Mouse (Mus musculus) heart, embryonic 11.5 days (tissue): ENCODE measurements around the gene Selplg. TPM values are rescaled to one million over a fixed set of nuclear protein-coding genes. Genes with fewer than 3 reads are reported as not detected.

Experiments used
- ATAC-seq: fragments of 200-750 bp; cut with Nextera tagmentation; replicated peaks from 2 replicates; pipeline ENCODE4 v1.8.0; 2017; ENCODE audit warnings: moderate library complexity; ENCODE audit not compliant: insufficient number of reproducible peaks, low FRiP score, low TSS enrichment
- H3K27ac ChIP-seq: fragments of 300-500 bp; sonication (generic); 2 replicates; pipeline ENCODE4 v1.5.1; 2014; ENCODE audit warnings: mild to moderate bottlenecking, low read depth, low read length
- H3K27me3 ChIP-seq: fragments of 300-500 bp; sonication (generic); 2 replicates; pipeline ENCODE4 v1.6.1; 2014; ENCODE audit warnings: mild to moderate bottlenecking, low read length, mixed read lengths; ENCODE audit not compliant: control insufficient read depth, insufficient read depth
- H3K36me3 ChIP-seq: fragments of 300-500 bp; sonication (generic); 2 replicates; pipeline ENCODE4 v1.6.1; 2014; ENCODE audit warnings: mild to moderate bottlenecking, low read length, moderate library complexity, mixed read lengths; ENCODE audit not compliant: control insufficient read depth, insufficient read depth
- H3K4me1 ChIP-seq: fragments of 300-500 bp; sonication (generic); 2 replicates; pipeline ENCODE4 v1.6.1; 2014; ENCODE audit warnings: low read length; ENCODE audit not compliant: control insufficient read depth, insufficient read depth
- H3K4me2 ChIP-seq: fragments of 300-500 bp; sonication (generic); 2 replicates; pipeline ENCODE4 v1.6.1; 2014; ENCODE audit warnings: mild to moderate bottlenecking, moderate library complexity
- H3K4me3 ChIP-seq: fragments of 300-500 bp; sonication (generic); 2 replicates; pipeline ENCODE4 v1.5.1; 2014; ENCODE audit warnings: low read depth, low read length
- H3K9ac ChIP-seq: fragments of 300-500 bp; sonication (generic); 2 replicates; pipeline ENCODE4 v1.6.1; 2014; ENCODE audit warnings: mild to moderate bottlenecking, low read depth, low read length, moderate library complexity
- H3K9me3 ChIP-seq: fragments of 300-500 bp; sonication (generic); replicated peaks from 2 replicates; pipeline ENCODE4 v1.6.1; 2016; ENCODE audit warnings: low read length; ENCODE audit not compliant: control insufficient read depth
- WGBS: fragments of 180-500 bp; shearing (Covaris S2); extraction: QIAGEN DNeasy Blood & Tissue Kit; methylation state at CpG from one replicate; pipeline ENCODE4 v1.1.7; 2014; ENCODE audit not compliant: insufficient replicate concordance; 5-methylcytosine and 5-hydroxymethylcytosine counted together
- polyA plus RNA-seq: library from polyadenylated mRNA; unstranded; fragments of >200 nt; fragmentation: Nextera tagmentation; extraction: Ambion mirVana; gene quantifications from 2 replicates; pipeline ENCODE4 v1.2.1, GENCODE M21; 2014

The Selplg gene
- polyA plus RNA-seq, 1 experiment from 2014 or later = 1.5 TPM

DNA sequence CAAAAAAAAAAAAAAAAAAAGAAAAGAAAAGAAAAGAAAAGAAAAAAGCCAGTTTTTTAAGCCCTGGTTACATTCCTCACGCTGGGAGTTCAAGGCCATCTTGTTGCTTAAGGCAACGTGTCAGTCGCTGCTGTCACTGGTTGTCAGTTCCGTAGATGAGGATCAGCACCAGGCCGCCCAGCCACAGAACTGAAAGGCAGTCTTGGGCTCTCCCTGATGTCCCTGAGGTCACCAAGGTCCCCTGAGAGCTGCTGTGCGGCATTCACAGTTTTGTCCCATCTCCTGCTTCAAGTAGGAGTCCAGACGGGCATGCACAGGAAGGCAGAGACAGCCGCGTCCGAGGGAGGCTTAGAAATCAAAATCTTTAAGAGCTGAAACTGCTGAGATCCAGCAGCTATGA lies 56.9 kb downstream of the Selplg start:
- Histone ChIP-seq H3K36me3 (peaks cover 10% of the 10 kb centered on the region), H3K4me1 (peaks cover 5% of the 10 kb centered on the region), H3K27ac (no peak overlapping the region), H3K27me3 (no peaks in the 10 kb centered on the region), H3K9me3 (0 out of 2 replicates have a peak, but pooled peaks cover 3% of the 10 kb centered on the region), H3K4me2 (no peak overlapping the region), H3K9ac (no peak overlapping the region), H3K4me3 (no peak overlapping the region)
- no peak for ATAC-seq
- 89% methylated on average over 10 of the region's 10 CpGs for WGBS

DNA sequence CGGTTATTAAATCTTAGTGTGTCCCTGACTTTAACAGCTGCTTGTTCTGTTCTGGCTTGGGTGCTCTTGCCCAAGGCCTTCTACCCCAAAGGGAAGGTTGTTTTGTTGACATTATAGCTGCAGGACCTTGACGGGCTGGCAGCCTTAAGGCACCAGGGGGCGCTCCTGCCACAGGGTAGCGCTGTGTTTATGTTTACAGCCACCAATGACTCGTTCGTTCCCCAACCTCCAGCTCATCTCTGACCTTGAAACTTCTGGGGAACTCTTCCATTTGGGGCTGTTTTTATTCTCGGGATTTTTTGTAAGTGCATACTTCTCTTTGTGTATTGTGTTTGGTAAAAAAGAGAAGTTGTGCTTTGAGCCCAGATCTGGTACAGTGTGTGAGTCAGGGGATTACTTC lies 58.8 kb downstream of the Selplg start:
- ATAC-seq = no peak
- Histone ChIP-seq H3K36me3 (peaks cover 14% of the 10 kb centered on the region), H3K27ac (no peak overlapping the region), H3K9me3 (no peaks in the 10 kb centered on the region), H3K27me3 (no peaks in the 10 kb centered on the region), H3K4me3 (peak overlapping the region; percentile 98), H3K4me1 (peaks cover 12% of the 10 kb centered on the region), H3K9ac (peak overlapping the region; percentile 82), H3K4me2 (peak overlapping the region; percentile 97)
- WGBS = under 1% methylated on average over 7 of the region's 7 CpGs

DNA sequence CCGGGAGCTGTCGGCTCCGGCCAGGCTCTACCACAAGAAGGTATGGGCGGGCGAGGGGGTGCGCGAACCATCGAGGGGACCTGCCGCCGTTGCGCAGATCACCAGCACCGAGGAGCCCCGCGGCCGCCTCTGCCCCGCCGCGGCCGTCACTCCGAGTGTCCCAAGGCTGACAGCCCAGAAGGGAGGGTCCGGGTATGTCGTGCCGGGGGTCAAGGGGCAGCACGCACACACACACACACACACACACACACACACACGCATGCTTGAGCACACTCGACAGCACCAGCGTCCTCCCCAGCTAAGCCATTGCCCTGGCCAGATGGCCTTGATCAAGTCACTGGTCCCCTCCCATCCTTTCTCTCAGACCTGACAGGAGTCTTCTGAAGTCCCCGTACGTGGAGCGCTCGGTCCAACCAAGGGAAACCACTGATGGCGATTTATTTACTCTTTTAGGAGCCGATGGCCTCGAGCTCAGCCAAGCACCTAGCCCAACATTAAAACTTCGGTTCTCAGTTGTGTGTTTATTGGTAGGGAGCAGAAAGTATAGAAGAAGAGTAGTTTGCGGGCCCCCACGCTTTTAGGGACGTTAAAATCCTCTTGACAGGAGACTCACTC lies 59.4 kb downstream of the Selplg start:
- WGBS = under 1% methylated on average over 37 of the region's 38 CpGs
- Histone ChIP-seq H3K27ac (peak overlapping the region; percentile 99; the same call in 1 of the 2 replicates), H3K4me2 (peak overlapping the region; percentile 97), H3K4me1 (peaks cover 12% of the 10 kb centered on the region), H3K36me3 (peaks cover 16% of the 10 kb centered on the region), H3K9me3 (no peaks in the 10 kb centered on the region), H3K4me3 (peak overlapping the region; percentile 98), H3K27me3 (no peaks in the 10 kb centered on the region), H3K9ac (peak overlapping the region; percentile 82)
- peak; percentile 39; the same call in 1 of the 2 replicates for ATAC-seq

DNA sequence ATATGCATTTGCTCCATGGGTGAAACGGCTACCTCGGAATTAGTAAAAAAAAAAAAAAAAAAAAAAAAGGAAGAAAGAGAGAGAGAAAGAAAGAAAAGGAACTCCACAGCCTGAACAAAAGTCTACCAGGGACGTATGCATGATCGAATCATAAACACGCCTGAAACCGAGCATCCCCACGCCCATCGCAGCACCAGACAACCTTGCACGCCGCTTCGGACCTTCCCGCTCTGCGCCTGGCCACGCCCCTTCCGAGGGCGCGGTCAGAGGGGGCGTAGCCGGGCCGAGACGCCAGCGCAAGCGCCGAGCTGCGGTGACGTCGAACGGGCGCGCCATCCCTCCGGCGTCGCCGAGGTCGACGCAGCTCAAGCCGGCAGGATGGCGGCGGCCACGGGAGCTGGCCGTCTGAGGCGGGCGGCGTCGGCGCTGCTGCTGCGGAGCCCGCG lies 60.0 kb downstream of the Selplg start, which contains the start of the genes Sart3 and Iscu:
Gene Sart3 (minus strand): TSS at position 61 of the 446 bp plus-strand sequence.
Gene Iscu (plus strand): TSS at position 299 of the 446 bp plus-strand sequence.
- peak; percentile 87 for ATAC-seq
- peak within 1 kb of the TSS; percentile 98 for H3K4me3 ChIP-seq
- peaks cover 16% of the 10 kb centered on the region for H3K36me3 ChIP-seq
- WGBS = under 1% methylated on average over 49 of the region's 49 CpGs
- no peaks in the 10 kb centered on the region for H3K27me3 ChIP-seq
- no peaks in the 10 kb centered on the region for H3K9me3 ChIP-seq
- H3K4me1 ChIP-seq = peaks cover 12% of the 10 kb centered on the region
- peak within 1 kb of the TSS; percentile 97 for H3K4me2 ChIP-seq
- H3K9ac ChIP-seq = peak within 1 kb of the TSS; percentile 97
- H3K27ac ChIP-seq = peak within 1 kb of the TSS; percentile 99

DNA sequence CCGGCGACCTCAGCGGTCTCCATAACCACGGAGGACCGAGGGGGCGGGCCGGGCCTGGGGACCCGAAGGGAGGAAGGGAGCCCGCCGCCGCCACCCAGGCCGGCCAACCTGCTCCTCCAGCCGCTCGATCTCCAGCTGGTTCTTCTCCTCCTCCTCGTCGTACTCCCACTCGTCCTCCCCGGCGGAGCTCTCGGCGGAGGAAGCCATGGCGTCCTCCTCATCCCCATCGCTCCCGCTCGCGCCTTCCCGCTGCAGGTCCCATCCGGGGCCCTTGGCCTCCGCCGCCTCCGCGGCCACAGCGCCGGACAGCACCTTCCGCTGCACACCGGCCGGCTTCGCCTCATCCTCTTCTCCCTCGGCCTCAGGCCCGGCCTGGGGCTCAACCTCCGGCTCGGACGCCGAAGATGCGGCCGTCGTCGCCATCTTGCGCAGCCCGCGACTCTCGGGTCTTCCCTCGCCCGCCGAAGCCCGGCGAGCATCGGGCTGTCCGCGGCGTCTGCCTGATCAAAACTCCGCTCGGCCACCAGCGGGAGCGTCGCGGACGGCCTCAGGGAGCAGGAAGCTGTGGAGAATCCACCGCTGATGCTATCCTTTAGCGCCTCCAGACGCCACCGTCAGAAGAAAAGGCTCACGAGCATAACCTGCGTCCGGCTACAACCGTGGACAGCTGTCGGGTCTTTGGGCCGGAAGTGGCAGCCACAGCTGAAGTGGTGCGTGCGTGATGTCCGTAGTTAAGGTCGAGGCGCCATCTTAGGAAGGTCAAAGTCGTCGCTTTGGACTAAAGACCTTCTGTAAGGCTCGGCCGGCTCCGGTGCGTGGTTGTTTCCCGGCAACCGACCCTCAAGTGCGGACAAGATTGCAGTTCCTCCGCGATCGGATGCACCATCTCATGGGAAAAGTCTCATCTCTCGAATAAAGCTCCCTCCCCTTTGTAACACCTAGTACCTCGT lies 61.0 kb downstream of the Selplg start:
- Histone ChIP-seq H3K4me2 (peak overlapping the region; percentile 97), H3K4me3 (peak overlapping the region; percentile 98), H3K9ac (peak overlapping the region; percentile 97), H3K27me3 (no peaks in the 10 kb centered on the region), H3K36me3 (peaks cover 9% of the 10 kb centered on the region), H3K9me3 (no peaks in the 10 kb centered on the region), H3K4me1 (peaks cover 12% of the 10 kb centered on the region), H3K27ac (peak overlapping the region; percentile 99)
- ATAC-seq = peak; percentile 80
- WGBS = under 1% methylated on average over 90 of the region's 97 CpGs

DNA sequence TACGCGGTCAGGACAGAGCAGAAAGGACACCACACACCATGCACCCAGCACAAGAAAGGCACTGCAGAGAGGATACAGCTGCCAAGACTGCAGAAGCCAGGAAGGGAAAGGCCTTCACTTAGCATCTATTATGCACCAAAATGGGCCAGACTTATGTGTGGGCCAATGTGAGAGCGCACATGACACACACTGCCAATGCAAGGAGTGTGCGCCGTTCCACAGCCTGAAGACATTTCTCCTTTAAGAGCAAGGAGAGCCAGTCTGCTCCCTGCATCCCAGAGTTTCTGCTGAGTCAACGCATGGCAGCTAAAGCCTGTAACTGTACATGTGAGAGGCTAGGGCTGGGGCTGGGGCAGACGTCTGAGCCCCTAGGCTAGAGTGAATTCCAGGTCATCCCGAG lies 63.6 kb downstream of the Selplg start:
- Histone ChIP-seq H3K4me1 (peaks cover 12% of the 10 kb centered on the region), H3K27ac (no peak overlapping the region), H3K4me3 (no peak overlapping the region), H3K27me3 (no peaks in the 10 kb centered on the region), H3K4me2 (no peak overlapping the region), H3K9ac (no peak overlapping the region), H3K36me3 (peaks cover 6% of the 10 kb centered on the region; the same call in 1 of the 2 replicates), H3K9me3 (no peaks in the 10 kb centered on the region)
- WGBS = 89% methylated on average over 8 of the region's 8 CpGs
- ATAC-seq = no peak

Other genes with a start within 250 kb of the Selplg start
- 1.7 and 1.8 TPM in 2 replicates for gene Cmklr1, start 182.2 kb downstream of the Selplg start, polyA plus RNA-seq
- gene 1700069L16Rik, start 107.9 kb downstream of the Selplg start, polyA plus RNA-seq = not detected in 2 replicates
- 2.8 and 4.1 TPM in 2 replicates for gene Ficd, start 96.8 kb downstream of the Selplg start, polyA plus RNA-seq
- gene Sart3, start 60.1 kb downstream of the Selplg start, polyA plus RNA-seq = 31.6 and 35.3 TPM in 2 replicates
- gene Iscu, start 59.9 kb downstream of the Selplg start, polyA plus RNA-seq = 104 and 106 TPM in 2 replicates
- gene Tmem119, start 32.1 kb downstream of the Selplg start, polyA plus RNA-seq = 11.7 and 12.3 TPM in 2 replicates
- gene Coro1c, start 76.1 kb upstream of the Selplg start, polyA plus RNA-seq = 113 and 140 TPM in 2 replicates
- 18.2 and 35.8 TPM in 2 replicates for gene Ssh1, start 161.2 kb upstream of the Selplg start, polyA plus RNA-seq
- gene Dao, start 171.1 kb upstream of the Selplg start, polyA plus RNA-seq = not detected in 2 replicates
- gene Usp30, start 232.8 kb upstream of the Selplg start, polyA plus RNA-seq = 6.7 and 8.2 TPM in 2 replicates